Mouse (Mus musculus): ENCODE measurements around the gene Ehd4.

Ehd4 gene

GRCm38 (mm10) chr2:120141671-120142070, 12.7 kb downstream of the Ehd4 start:
- no peak for DNase-seq

- DNase-seq, result no peak
Observed at GRCm38 (mm10) chr2:120140326-120140725, 14.1 kb downstream of the Ehd4 start.

GRCm38 (mm10) chr2:120139091-120139490, 15.3 kb downstream of the Ehd4 start:
- DNase-seq, result no peak

- no peak for DNase-seq
Observed at GRCm38 (mm10) chr2:120137281-120137680, 17.1 kb downstream of the Ehd4 start.

GRCm38 (mm10) chr2:120134453-120135075, 19.8 kb downstream of the Ehd4 start:
- DNase-seq, result no peak

- no peak for DNase-seq
Observed at GRCm38 (mm10) chr2:120131881-120132280, 22.5 kb downstream of the Ehd4 start.

- DNase-seq, result no peak
Observed at GRCm38 (mm10) chr2:120129252-120129908, 25.0 kb downstream of the Ehd4 start.

- DNase-seq, result no peak
Observed at GRCm38 (mm10) chr2:120128611-120129051, 25.8 kb downstream of the Ehd4 start.

GRCm38 (mm10) chr2:120128011-120128410, 26.4 kb downstream of the Ehd4 start:
- no peak for DNase-seq

- DNase-seq, result no peak
Observed at GRCm38 (mm10) chr2:120126901-120127300, 27.5 kb downstream of the Ehd4 start.

- DNase-seq, result no peak
Observed at GRCm38 (mm10) chr2:120126408-120126807, 28.0 kb downstream of the Ehd4 start.

GRCm38 (mm10) chr2:120125461-120125860, 28.9 kb downstream of the Ehd4 start:
- no peak for DNase-seq

- no peak for DNase-seq
Observed at GRCm38 (mm10) chr2:120124946-120125345, 29.5 kb downstream of the Ehd4 start.

- DNase-seq, result no peak
Observed at GRCm38 (mm10) chr2:120124096-120124495, 30.3 kb downstream of the Ehd4 start.

- no peak for DNase-seq
Observed at GRCm38 (mm10) chr2:120122983-120123382, 31.4 kb downstream of the Ehd4 start.

- no peak for DNase-seq
Observed at GRCm38 (mm10) chr2:120117346-120117745, 37.1 kb downstream of the Ehd4 start.

GRCm38 (mm10) chr2:120116362-120116761, 38.0 kb downstream of the Ehd4 start:
- no peak for DNase-seq

- no peak for DNase-seq
Observed at GRCm38 (mm10) chr2:120114977-120115376, 39.4 kb downstream of the Ehd4 start.

- no peak for DNase-seq
Observed at GRCm38 (mm10) chr2:120113963-120114362, 40.4 kb downstream of the Ehd4 start.

GRCm38 (mm10) chr2:120113476-120113875, 40.9 kb downstream of the Ehd4 start:
- no peak for DNase-seq

GRCm38 (mm10) chr2:120111596-120111995, 42.8 kb downstream of the Ehd4 start:
- DNase-seq, result no peak

GRCm38 (mm10) chr2:120111172-120111571, 43.2 kb downstream of the Ehd4 start:
- no peak for DNase-seq

GRCm38 (mm10) chr2:120108077-120108476, 46.3 kb downstream of the Ehd4 start:
- no peak for DNase-seq

- DNase-seq, result no peak
Observed at GRCm38 (mm10) chr2:120107446-120107845, 47.0 kb downstream of the Ehd4 start.

Data from thymus, postnatal 4 days (tissue).